Mouse (Mus musculus) liver, embryonic 12.5 days (tissue): Measurements from ENCODE around the gene Vopp1. TPM values are rescaled to one million over a fixed set of nuclear protein-coding genes. Genes with fewer than 3 reads are reported as not detected.

Experiments used
- polyA plus RNA-seq: library from polyadenylated mRNA; unstranded; fragments of >200 nt; fragmentation: Nextera tagmentation; extraction: Ambion mirVana; gene quantifications from 2 replicates; pipeline ENCODE4 v1.2.1, GENCODE M21; 2016

Vopp1 gene
- polyA plus RNA-seq, 1 experiment from 2014 or later = 41.1 TPM

Other genes starting within 250 kb of the Vopp1 start
- gene Herc6, start 244.2 kb downstream of the Vopp1 start, polyA plus RNA-seq = 2.9 and 3.8 TPM in 2 replicates
- gene Pyurf, start 133.1 kb downstream of the Vopp1 start, polyA plus RNA-seq = 8.7 and 9.1 TPM in 2 replicates
- 17.1 and 18.7 TPM in 2 replicates for gene Lancl2, start 122.6 kb downstream of the Vopp1 start, polyA plus RNA-seq
- not detected in 2 replicates for gene Vmn1r21, start 25.2 kb upstream of the Vopp1 start, polyA plus RNA-seq
- gene Vmn1r22, start 82.9 kb upstream of the Vopp1 start, polyA plus RNA-seq = not detected in 2 replicates
- not detected in 2 replicates for gene Vmn1r23, start 101.7 kb upstream of the Vopp1 start, polyA plus RNA-seq
- gene Vmn1r24, start 136.3 kb upstream of the Vopp1 start, polyA plus RNA-seq = not detected in 2 replicates
- not detected in 2 replicates for gene Vmn1r25, start 155.7 kb upstream of the Vopp1 start, polyA plus RNA-seq
- gene Vmn1r26, start 190.0 kb upstream of the Vopp1 start, polyA plus RNA-seq = not detected in 2 replicates